Mouse (Mus musculus): ENCODE data around the gene Hist1h2bk.

GRCm38 (mm10) chr13:22039951-22040463 is 4.3 kb downstream of the Hist1h2bk start:
- TF ChIP-seq CTCF (IDR thresholded peaks at IDR 0.05; ENCODE audit: extremely low read depth, insufficient read depth, insufficient read length, insufficient replicate concordance) = no peak
- no peak for TF ChIP-seq POLR2A (IDR thresholded peaks at IDR 0.05; ENCODE audit: low read depth, low read length)

Data from spleen, adult 2 months (tissue).